Mouse (Mus musculus): ENCODE results near the gene Hoxb5. TPM values are rescaled to one million over a fixed set of nuclear protein-coding genes. Genes with fewer than 3 reads are reported as not detected.

The Hoxb5 gene
- total and polyA plus RNA-seq, 2 experiments from 2014 or later, result 1.5 TPM; not detected in 1

- no peak for TF ChIP-seq CTCF (IDR thresholded peaks at IDR 0.05)
- WGBS, result under 1% methylated on average over 66 of the region's 66 CpGs
- no peaks in the 10 kb centered on the region for H3K36me3 ChIP-seq (ENCODE audit: insufficient read depth, low read length)
- no peak overlapping the region for H3K27ac ChIP-seq (ENCODE audit: low read depth, low read length)
- H3K9me3 ChIP-seq (ENCODE audit: low read length), result no peaks in the 10 kb centered on the region
- no peak overlapping the region for H3K4me3 ChIP-seq (ENCODE audit: low read depth, low read length)
- no peak overlapping the region for H3K4me2 ChIP-seq (ENCODE audit: low read depth, low read length, poor library complexity, severe bottlenecking)
- H3K4me1 ChIP-seq (ENCODE audit: insufficient read depth, low read length), result no peaks in the 10 kb centered on the region
- DNase-seq (ENCODE audit: low spot score) (peak; percentile 36), ATAC-seq (ENCODE audit: low FRiP score) (no peak)
- peaks cover 94% of the 10 kb centered on the region for H3K27me3 ChIP-seq (ENCODE audit: insufficient read depth, low read length)
- no peak overlapping the region for H3K9ac ChIP-seq (replicated peaks; ENCODE audit: low read length, poor library complexity, severe bottlenecking)
Observed at GRCm38 (mm10) chr11:96298895-96299667, 4.1 kb upstream of the Hoxb5 start.

DNA sequence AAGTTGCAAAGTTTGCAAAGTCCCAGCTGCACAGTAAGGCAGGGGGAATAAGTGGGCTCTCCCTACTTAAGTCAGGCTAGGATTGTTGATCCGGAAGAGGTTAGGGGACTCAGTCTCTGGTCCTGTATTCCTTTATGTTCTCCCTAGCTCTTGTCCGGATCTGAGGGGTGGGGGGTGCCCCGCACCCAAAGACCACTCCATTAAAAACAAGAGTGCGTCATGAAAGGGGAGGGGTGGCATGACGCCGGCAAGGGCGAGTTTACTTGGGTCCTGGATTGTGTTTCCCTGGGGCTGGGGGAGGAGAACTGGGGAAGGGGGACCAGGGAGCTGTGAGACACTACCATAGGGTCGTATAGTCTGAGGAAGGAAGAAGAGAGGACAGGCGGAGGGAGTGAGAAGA is 3.4 kb upstream of the Hoxb5 start:
- H3K4me3 ChIP-seq (ENCODE audit: low read depth, low read length), result no peak overlapping the region
- H3K36me3 ChIP-seq (ENCODE audit: insufficient read depth, low read length), result no peaks in the 10 kb centered on the region
- no peak overlapping the region for H3K27ac ChIP-seq (ENCODE audit: low read depth, low read length)
- no peak overlapping the region for H3K4me2 ChIP-seq (ENCODE audit: low read depth, low read length, poor library complexity, severe bottlenecking)
- DNase-seq (ENCODE audit: low spot score) (no peak), ATAC-seq (ENCODE audit: low FRiP score) (no peak)
- H3K27me3 ChIP-seq (ENCODE audit: insufficient read depth, low read length), result peaks cover 94% of the 10 kb centered on the region
- H3K9me3 ChIP-seq (ENCODE audit: low read length), result no peaks in the 10 kb centered on the region
- no peaks in the 10 kb centered on the region for H3K4me1 ChIP-seq (ENCODE audit: insufficient read depth, low read length)
- 2% methylated on average over 9 of the region's 9 CpGs for WGBS
- no peak for TF ChIP-seq CTCF (IDR thresholded peaks at IDR 0.05)
- H3K9ac ChIP-seq (replicated peaks; ENCODE audit: low read length, poor library complexity, severe bottlenecking), result no peak overlapping the region

DNA sequence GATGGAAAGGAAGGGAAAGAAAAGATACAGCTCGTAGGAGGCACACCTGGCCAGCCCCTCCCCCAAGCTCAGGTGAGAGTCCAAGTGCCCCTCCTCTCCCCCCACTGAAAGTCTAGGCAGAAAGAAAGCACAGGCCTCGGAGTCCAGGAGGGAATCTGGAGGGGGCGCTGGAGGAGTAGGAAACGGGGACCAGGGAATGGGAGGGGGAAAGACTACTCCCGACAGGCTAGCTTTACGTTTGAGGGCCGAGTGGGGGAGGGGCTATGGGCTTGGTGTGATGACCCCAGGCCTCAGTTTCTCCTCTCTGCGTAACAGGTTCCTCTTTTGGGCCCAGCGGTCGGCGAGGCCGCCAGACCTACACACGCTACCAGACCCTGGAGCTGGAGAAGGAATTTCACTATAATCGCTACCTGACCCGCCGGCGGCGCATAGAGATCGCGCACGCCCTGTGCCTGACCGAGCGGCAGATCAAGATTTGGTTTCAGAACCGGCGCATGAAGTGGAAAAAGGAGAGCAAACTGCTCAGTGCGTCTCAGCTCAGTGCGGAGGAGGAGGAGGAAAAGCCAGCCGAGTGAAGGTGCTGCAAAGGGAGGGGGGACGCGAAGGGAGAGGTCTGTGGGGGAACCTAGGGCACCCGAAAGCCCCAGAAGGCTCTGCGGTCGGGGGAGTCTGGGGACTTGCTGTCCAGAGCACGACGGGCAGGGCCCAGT is 2.6 kb upstream of the Hoxb5 start:
- H3K27ac ChIP-seq (ENCODE audit: low read depth, low read length), result no peak overlapping the region
- ATAC-seq (ENCODE audit: low FRiP score), result no peak
- H3K9ac ChIP-seq (replicated peaks; ENCODE audit: low read length, poor library complexity, severe bottlenecking), result no peak overlapping the region
- no peaks in the 10 kb centered on the region for H3K36me3 ChIP-seq (ENCODE audit: insufficient read depth, low read length)
- no peak for DNase-seq (ENCODE audit: low spot score)
- no peak for TF ChIP-seq CTCF (IDR thresholded peaks at IDR 0.05)
- H3K4me3 ChIP-seq (ENCODE audit: low read depth, low read length), result no peak overlapping the region
- peaks cover 94% of the 10 kb centered on the region for H3K27me3 ChIP-seq (ENCODE audit: insufficient read depth, low read length)
- H3K9me3 ChIP-seq (ENCODE audit: low read length), result no peaks in the 10 kb centered on the region
- WGBS, result under 1% methylated on average over 33 of the region's 35 CpGs
- H3K4me1 ChIP-seq (ENCODE audit: insufficient read depth, low read length), result no peaks in the 10 kb centered on the region
- no peak overlapping the region for H3K4me2 ChIP-seq (ENCODE audit: low read depth, low read length, poor library complexity, severe bottlenecking)

DNA sequence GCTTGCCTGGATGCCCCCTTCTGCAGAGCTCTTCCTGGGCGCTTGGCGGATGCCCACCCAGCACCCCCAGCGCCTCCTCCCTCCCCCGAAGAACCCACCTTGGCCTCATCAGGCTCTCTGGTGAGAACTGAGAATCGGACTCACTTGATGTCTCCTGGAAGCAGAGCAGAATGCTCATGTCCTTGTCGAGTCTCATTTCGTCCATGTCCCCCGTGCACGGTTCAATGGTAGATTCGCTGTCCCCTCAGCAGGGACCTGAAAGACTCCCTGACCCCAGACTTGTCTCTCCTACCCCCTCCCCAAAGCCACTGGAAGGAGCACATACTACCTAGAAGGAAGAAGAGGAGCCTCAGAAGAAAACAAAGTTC is 2.1 kb upstream of the Hoxb5 start:
- WGBS, result 5% methylated on average over 8 of the region's 10 CpGs
- H3K9ac ChIP-seq (replicated peaks; ENCODE audit: low read length, poor library complexity, severe bottlenecking), result no peak overlapping the region
- no peaks in the 10 kb centered on the region for H3K36me3 ChIP-seq (ENCODE audit: insufficient read depth, low read length)
- H3K4me3 ChIP-seq (ENCODE audit: low read depth, low read length), result no peak overlapping the region
- H3K27ac ChIP-seq (ENCODE audit: low read depth, low read length), result no peak overlapping the region
- peaks cover 94% of the 10 kb centered on the region for H3K27me3 ChIP-seq (ENCODE audit: insufficient read depth, low read length)
- H3K4me1 ChIP-seq (ENCODE audit: insufficient read depth, low read length), result no peaks in the 10 kb centered on the region
- no peak overlapping the region for H3K4me2 ChIP-seq (ENCODE audit: low read depth, low read length, poor library complexity, severe bottlenecking)
- TF ChIP-seq CTCF (IDR thresholded peaks at IDR 0.05), result no peak
- no peak for ATAC-seq (ENCODE audit: low FRiP score)
- DNase-seq (ENCODE audit: low spot score), result no peak
- no peaks in the 10 kb centered on the region for H3K9me3 ChIP-seq (ENCODE audit: low read length)

GRCm38 (mm10) chr11:96301837-96302236 is 1.3 kb upstream of the Hoxb5 start:
- Histone ChIP-seq H3K4me2 (ENCODE audit: low read depth, low read length, poor library complexity, severe bottlenecking) (no peak overlapping the region), H3K4me1 (ENCODE audit: insufficient read depth, low read length) (no peaks in the 10 kb centered on the region), H3K36me3 (ENCODE audit: insufficient read depth, low read length) (no peaks in the 10 kb centered on the region), H3K9me3 (ENCODE audit: low read length) (no peaks in the 10 kb centered on the region), H3K27me3 (ENCODE audit: insufficient read depth, low read length) (peaks cover 94% of the 10 kb centered on the region), H3K9ac (replicated peaks; ENCODE audit: low read length, poor library complexity, severe bottlenecking) (no peak overlapping the region), H3K27ac (ENCODE audit: low read depth, low read length) (no peak overlapping the region), H3K4me3 (ENCODE audit: low read depth, low read length) (no peak overlapping the region)
- DNase-seq (ENCODE audit: low spot score), result peak; percentile 58
- TF ChIP-seq CTCF (IDR thresholded peaks at IDR 0.05), result no peak
- under 1% methylated on average over 15 of the region's 15 CpGs for WGBS
- no peak for ATAC-seq (ENCODE audit: low FRiP score)
